Mouse (Mus musculus) cerebellum, adult 2 months (tissue): ENCODE results near the gene Cphx3.
"Not testable (repeated sequence)": the region's sequence is repeated elsewhere in the genome, so short reads cannot be mapped to it uniquely, and the experiment has no call there.

ENCODE experiments used
- CTCF ChIP-seq: fragments of 200-500 bp; IDR thresholded peaks from 2 replicates; pipeline ENCODE4 v1.5.1; 2011; ENCODE audit warnings: low read depth, mild to moderate bottlenecking, control low read depth, low read length, moderate library complexity, borderline replicate concordance; ENCODE audit not compliant: insufficient read depth
- POLR2A ChIP-seq: fragments of 200-500 bp; IDR thresholded peaks from 2 replicates; pipeline ENCODE4 v1.6.1; 2011; ENCODE audit warnings: low read length, control low read depth, borderline replicate concordance; ENCODE audit not compliant: insufficient read depth

GRCm38 (mm10) chr14:26119095-26119494, 37.0 kb downstream of the Cphx3 start:
- TF ChIP-seq CTCF, POLR2A: not testable (repeated sequence)
